Mouse (Mus musculus) intestine, embryonic 16.5 days (tissue): ENCODE measurements around the gene Mov10. TPM values are rescaled to one million over a fixed set of nuclear protein-coding genes. Genes with fewer than 3 reads are reported as not detected.
"Not testable (repeated sequence)": the region's sequence is repeated elsewhere in the genome, so short reads cannot be mapped to it uniquely, and the experiment has no call there.

ENCODE experiments used
- ATAC-seq: fragments of 200-750 bp; cut with Nextera tagmentation; 2 replicates; pipeline ENCODE4 v1.8.0; 2017; ENCODE audit warnings: moderate TSS enrichment, moderate library complexity
- H3K27ac ChIP-seq: fragments of 300-500 bp; sonication (generic); 2 replicates; pipeline ENCODE4 v1.5.1; 2014; ENCODE audit warnings: mild to moderate bottlenecking, low read length
- H3K27me3 ChIP-seq: fragments of 300-500 bp; sonication (generic); replicated peaks from 2 replicates; pipeline ENCODE4 v1.6.1; 2014; ENCODE audit warnings: low read length, control low read depth, mixed read lengths; ENCODE audit not compliant: control insufficient read depth, insufficient read depth
- H3K36me3 ChIP-seq: fragments of 300-500 bp; sonication (generic); 2 replicates; pipeline ENCODE4 v1.6.1; 2014; ENCODE audit warnings: low read length, control low read depth; ENCODE audit not compliant: control insufficient read depth, insufficient read depth
- H3K4me1 ChIP-seq: fragments of 300-500 bp; sonication (generic); 2 replicates; pipeline ENCODE4 v1.6.1; 2014; ENCODE audit warnings: low read length, control low read depth, mixed read lengths; ENCODE audit not compliant: control insufficient read depth, insufficient read depth
- H3K4me2 ChIP-seq: fragments of 300-500 bp; sonication (generic); 2 replicates; pipeline ENCODE4 v1.6.1; 2014; ENCODE audit warnings: low read depth, low read length, control low read depth
- H3K4me3 ChIP-seq: fragments of 300-500 bp; sonication (generic); 2 replicates; pipeline ENCODE4 v1.5.1; 2014; ENCODE audit warnings: mild to moderate bottlenecking, low read length
- H3K9ac ChIP-seq: fragments of 300-500 bp; sonication (generic); 2 replicates; pipeline ENCODE4 v1.6.1; 2014; ENCODE audit warnings: low read depth, low read length
- H3K9me3 ChIP-seq: fragments of 300-500 bp; sonication (generic); 2 replicates; pipeline ENCODE4 v1.6.1; 2016; ENCODE audit warnings: low read length, control low read depth; ENCODE audit not compliant: control insufficient read depth
- WGBS: fragments of 180-500 bp; shearing (Covaris S2); extraction: QIAGEN DNeasy Blood & Tissue Kit; methylation state at CpG from one replicate; pipeline ENCODE4 v1.1.7; 2014; 5-methylcytosine and 5-hydroxymethylcytosine counted together
- polyA plus RNA-seq: library from polyadenylated mRNA; unstranded; fragments of >200 nt; fragmentation: Nextera tagmentation; extraction: Ambion mirVana; gene quantifications from 2 replicates; pipeline ENCODE4 v1.2.1, GENCODE M21; 2015

Gene Mov10
- polyA plus RNA-seq, 1 experiment from 2014 or later, result 139 TPM

GRCm38 (mm10) chr3:104758869-104759268 lies 59.5 kb downstream of the Mov10 start:
- ATAC-seq, result no peak
- H3K4me3 ChIP-seq, result peak overlapping the region; percentile 45
- H3K4me1 ChIP-seq, result peaks cover 3% of the 10 kb centered on the region; the same call in 1 of the 2 replicates
- no peak overlapping the region for H3K27ac ChIP-seq
- peak overlapping the region; percentile 86 for H3K4me2 ChIP-seq
- peaks cover 8% of the 10 kb centered on the region; the same call in 1 of the 2 replicates for H3K27me3 ChIP-seq
- H3K9ac ChIP-seq, result peak overlapping the region; percentile 59
- 16% methylated on average over 5 of the region's 5 CpGs for WGBS
- no peaks in the 10 kb centered on the region for H3K36me3 ChIP-seq
- H3K9me3 ChIP-seq, result no peaks in the 10 kb centered on the region

GRCm38 (mm10) chr3:104758406-104758805 lies 60.0 kb downstream of the Mov10 start:
- WGBS, result under 1% methylated on average over 27 of the region's 27 CpGs
- Histone ChIP-seq H3K4me1 (peaks cover 3% of the 10 kb centered on the region; the same call in 1 of the 2 replicates), H3K27ac (no peak overlapping the region), H3K9ac (peak overlapping the region; percentile 59), H3K9me3 (no peaks in the 10 kb centered on the region), H3K4me2 (peak overlapping the region; percentile 86), H3K4me3 (peak overlapping the region; percentile 45), H3K36me3 (no peaks in the 10 kb centered on the region), H3K27me3 (peaks cover 8% of the 10 kb centered on the region; the same call in 1 of the 2 replicates)
- ATAC-seq, result peak; percentile 69

DNA sequence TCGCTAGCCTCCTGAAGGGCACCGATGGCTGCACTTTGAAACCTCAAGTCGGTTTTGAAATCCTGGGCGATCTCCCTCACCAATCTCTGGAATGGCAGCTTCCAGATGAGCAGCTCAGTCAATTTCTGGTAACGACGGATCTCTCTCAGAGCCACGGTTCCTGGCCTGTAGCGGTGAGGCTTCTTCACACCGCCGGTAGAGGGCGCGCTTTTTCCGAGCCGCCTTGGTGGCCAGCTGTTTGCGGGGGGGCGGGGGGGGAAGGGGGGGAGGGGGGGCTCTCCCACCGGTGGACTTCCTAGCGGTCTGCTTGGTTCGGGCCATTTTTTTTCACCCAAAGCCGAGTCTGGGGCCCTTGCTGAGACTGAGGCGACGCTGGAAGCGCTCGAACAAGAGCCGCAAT lies 65.5 kb downstream of the Mov10 start:
- H3K9me3 ChIP-seq, H3K27ac ChIP-seq, H3K4me2 ChIP-seq, H3K27me3 ChIP-seq, ATAC-seq, H3K4me3 ChIP-seq, H3K9ac ChIP-seq, H3K4me1 ChIP-seq, H3K36me3 ChIP-seq: not testable (repeated sequence)
- 17% methylated on average over 20 of the region's 25 CpGs for WGBS

Other genes starting within 250 kb of the Mov10 start
- gene Slc16a1, start 179.9 kb downstream of the Mov10 start, polyA plus RNA-seq, result 48.3 and 48.8 TPM in 2 replicates
- gene Ppm1j, start 37.5 kb downstream of the Mov10 start, polyA plus RNA-seq, result 4.3 and 5.2 TPM in 2 replicates
- 0.06 and 0.09 TPM in 2 replicates for gene Fam19a3, start 36.7 kb downstream of the Mov10 start, polyA plus RNA-seq
- 171 and 184 TPM in 2 replicates for gene Rhoc, start 30.2 kb downstream of the Mov10 start, polyA plus RNA-seq
- 37.0 and 37.8 TPM in 2 replicates for gene St7l, start 45.4 kb upstream of the Mov10 start, polyA plus RNA-seq
- 200 TPM in 2 replicates for gene Capza1, start 45.9 kb upstream of the Mov10 start, polyA plus RNA-seq
- gene Wnt2b, start 143.4 kb upstream of the Mov10 start, polyA plus RNA-seq, result 1.3 and 1.5 TPM in 2 replicates
- gene Cttnbp2nl, start 234.6 kb upstream of the Mov10 start, polyA plus RNA-seq, result 17.7 and 19.0 TPM in 2 replicates
- gene 4930564D02Rik, start 248.3 kb upstream of the Mov10 start, polyA plus RNA-seq, result not detected in 2 replicates